Mouse (Mus musculus) myocyte (in vitro differentiated cells): Measurements from ENCODE around the gene Ubxn11. TPM values are rescaled to one million over a fixed set of nuclear protein-coding genes. Genes with fewer than 3 reads are reported as not detected.
"Not testable (repeated sequence)": the region's sequence is repeated elsewhere in the genome, so short reads cannot be mapped to it uniquely, and the experiment has no call there.

Source experiments
- H3K27me3 ChIP-seq: one replicate; pipeline ENCODE4 v1.6.1; 2011; ENCODE audit not compliant: control insufficient read depth, insufficient read depth, insufficient read length
- H3K36me3 ChIP-seq: one replicate; pipeline ENCODE4 v1.6.1; 2011; ENCODE audit not compliant: control insufficient read depth, insufficient read depth
- H3K4me2 ChIP-seq: one replicate; pipeline ENCODE4 v1.6.1; 2011; ENCODE audit warnings: low read depth, control low read depth
- H3K4me3 ChIP-seq: one replicate; pipeline ENCODE4 v1.5.1; 2011; ENCODE audit warnings: mild to moderate bottlenecking, control low read depth, moderate library complexity
- H3K79me2 ChIP-seq: one replicate; pipeline ENCODE4 v1.6.1; 2011; ENCODE audit not compliant: control insufficient read depth, insufficient read depth
- H3ac ChIP-seq: one replicate; pipeline ENCODE4 v1.6.1; 2011; ENCODE audit not compliant: control insufficient read depth, insufficient read length
- CEBPB ChIP-seq: IDR thresholded peaks from 2 replicates; pipeline ENCODE4 v1.6.1; 2011; ENCODE audit warnings: mild to moderate bottlenecking, moderate library complexity; ENCODE audit not compliant: poor library complexity, insufficient read depth, severe bottlenecking
- E2F4 ChIP-seq: IDR thresholded peaks from one replicate; pipeline ENCODE4 v1.6.1; 2011; ENCODE audit warnings: mild to moderate bottlenecking, control low read depth, moderate library complexity; ENCODE audit not compliant: insufficient read depth
- MAX ChIP-seq: IDR thresholded peaks from one replicate; pipeline ENCODE4 v1.6.1; 2011; ENCODE audit warnings: low read depth, mild to moderate bottlenecking, control low read depth
- MYOD1 ChIP-seq, 3 experiments: IDR thresholded peaks; one replicate each; pipeline ENCODE4 v1.6.1; 2011; ENCODE audit warnings: control low read depth in 2 of 3, low read depth in 2 of 3, mild to moderate bottlenecking in 2 of 3, moderate library complexity in 1 of 3; ENCODE audit not compliant: insufficient read length in 2 of 3, control insufficient read depth in 1 of 3
- MYOG ChIP-seq, 3 experiments: IDR thresholded peaks; one replicate each; pipeline ENCODE4 v1.6.1; 2011; ENCODE audit warnings: control low read depth in 2 of 3, low read depth in 2 of 3, mild to moderate bottlenecking in 2 of 3; ENCODE audit not compliant: insufficient read length in 2 of 3, control insufficient read depth in 1 of 3, insufficient read depth in 1 of 3
- POLR2A ChIP-seq: IDR thresholded peaks from one replicate; pipeline ENCODE4 v1.6.1; 2011; ENCODE audit warnings: low read depth, mild to moderate bottlenecking, control low read depth, moderate library complexity; ENCODE audit not compliant: insufficient read length
- POLR2AphosphoS2 ChIP-seq: IDR thresholded peaks from one replicate; pipeline ENCODE4 v1.6.1; 2011; ENCODE audit warnings: low read depth, control low read depth; ENCODE audit not compliant: insufficient read length
- REST ChIP-seq: IDR thresholded peaks from one replicate; pipeline ENCODE4 v1.6.1; 2011; ENCODE audit warnings: mild to moderate bottlenecking, control low read depth, moderate library complexity; ENCODE audit not compliant: insufficient read depth, insufficient read length
- SRF ChIP-seq: IDR thresholded peaks from one replicate; pipeline ENCODE4 v1.6.1; 2011; ENCODE audit warnings: low read depth; ENCODE audit not compliant: control insufficient read depth, insufficient read length
- TCF12 ChIP-seq: IDR thresholded peaks from one replicate; pipeline ENCODE4 v1.6.1; 2011; ENCODE audit warnings: mild to moderate bottlenecking, control low read depth; ENCODE audit not compliant: poor library complexity, insufficient read depth, severe bottlenecking
- TCF3 ChIP-seq: IDR thresholded peaks from one replicate; pipeline ENCODE4 v1.6.1; 2011; ENCODE audit warnings: low read depth, control low read depth; ENCODE audit not compliant: insufficient read length
- USF1 ChIP-seq: IDR thresholded peaks from one replicate; pipeline ENCODE4 v1.6.1; 2011; ENCODE audit warnings: low read depth, mild to moderate bottlenecking, control low read depth, moderate library complexity
- polyA plus RNA-seq: library from polyadenylated mRNA; unstranded; fragments of >200 nt; fragmentation: generic; extraction: Trizol; gene quantifications from one replicate; pipeline ENCODE4 v1.2.1, GENCODE M21; 2012; ENCODE audit warnings: missing spikeins

Ubxn11 gene
- polyA plus RNA-seq, 1 experiment = 1.5 TPM

GRCm38 (mm10) chr4:134138857-134139256 is 36.5 kb downstream of the Ubxn11 start:
- H3K27me3 ChIP-seq = no peaks in the 10 kb centered on the region
- no peak for TF ChIP-seq MYOG (IDR thresholded peaks at IDR 0.05; ENCODE audit: control insufficient read depth in 1 of 3, insufficient read depth in 1 of 3, insufficient read length in 2 of 3, low read depth in 2 of 3)
- no peak for TF ChIP-seq USF1
- no peak for TF ChIP-seq E2F4
- no peak for TF ChIP-seq MAX
- TF ChIP-seq CEBPB = no peak
- no peak for TF ChIP-seq REST
- TF ChIP-seq POLR2AphosphoS2 = no peak
- peaks cover 9% of the 10 kb centered on the region for H3K36me3 ChIP-seq
- H3ac ChIP-seq = no peak overlapping the region
- H3K4me3 ChIP-seq = no peak overlapping the region
- no peaks in the 10 kb centered on the region for H3K79me2 ChIP-seq
- no peak overlapping the region for H3K4me2 ChIP-seq

- H3K79me2 ChIP-seq, H3K4me2 ChIP-seq, H3ac ChIP-seq, H3K27me3 ChIP-seq, H3K4me3 ChIP-seq, H3K36me3 ChIP-seq: not testable (repeated sequence)
Observed at GRCm38 (mm10) chr4:134144297-134144696, 41.9 kb downstream of the Ubxn11 start.

- H3ac ChIP-seq = no peak overlapping the region
- no peak overlapping the region for H3K4me2 ChIP-seq
- no peak for TF ChIP-seq MYOD1 (IDR thresholded peaks at IDR 0.05; ENCODE audit: control insufficient read depth in 1 of 3, insufficient read length in 2 of 3, low read depth in 2 of 3)
- TF ChIP-seq SRF = no peak
- TF ChIP-seq MYOG (IDR thresholded peaks at IDR 0.05; ENCODE audit: control insufficient read depth in 1 of 3, insufficient read depth in 1 of 3, insufficient read length in 2 of 3, low read depth in 2 of 3) = no peak
- no peak for TF ChIP-seq POLR2AphosphoS2
- TF ChIP-seq TCF12 = no peak
- TF ChIP-seq USF1 = no peak
- no peak for TF ChIP-seq MAX
- no peak for TF ChIP-seq E2F4
- no peak for TF ChIP-seq REST
- TF ChIP-seq TCF3 = no peak
- peaks cover 9% of the 10 kb centered on the region for H3K36me3 ChIP-seq
- H3K27me3 ChIP-seq = no peaks in the 10 kb centered on the region
- no peaks in the 10 kb centered on the region for H3K79me2 ChIP-seq
- no peak overlapping the region for H3K4me3 ChIP-seq
Observed at GRCm38 (mm10) chr4:134149389-134149788, 47.0 kb downstream of the Ubxn11 start.

GRCm38 (mm10) chr4:134152112-134152511 is 49.7 kb downstream of the Ubxn11 start:
- peaks cover 7% of the 10 kb centered on the region for H3K36me3 ChIP-seq

GRCm38 (mm10) chr4:134153656-134154055 is 51.3 kb downstream of the Ubxn11 start:
- TF ChIP-seq POLR2A = no peak
- no peak for TF ChIP-seq POLR2AphosphoS2
- no peak for TF ChIP-seq SRF
- no peak for TF ChIP-seq MAX
- TF ChIP-seq MYOG (IDR thresholded peaks at IDR 0.05; ENCODE audit: control insufficient read depth in 1 of 3, insufficient read depth in 1 of 3, insufficient read length in 2 of 3, low read depth in 2 of 3) = no peak
- no peak for TF ChIP-seq MYOD1 (IDR thresholded peaks at IDR 0.05; ENCODE audit: control insufficient read depth in 1 of 3, insufficient read length in 2 of 3, low read depth in 2 of 3)
- TF ChIP-seq REST = no peak
- no peak for TF ChIP-seq E2F4
- no peak for TF ChIP-seq CEBPB
- TF ChIP-seq TCF12 = no peak
- TF ChIP-seq TCF3 = no peak
- TF ChIP-seq USF1 = no peak
- Histone ChIP-seq H3K27me3 (no peaks in the 10 kb centered on the region), H3K4me2 (peak overlapping the region; percentile 13), H3ac (no peak overlapping the region), H3K79me2 (no peaks in the 10 kb centered on the region), H3K36me3 (peaks cover 6% of the 10 kb centered on the region), H3K4me3 (no peak overlapping the region)

More at GRCm38 (mm10) chr4:134152112-134152511, 49.7 kb downstream of the Ubxn11 start:
- no peaks in the 10 kb centered on the region for H3K27me3 ChIP-seq
- H3ac ChIP-seq = no peak overlapping the region
- H3K4me2 ChIP-seq = no peak overlapping the region
- H3K79me2 ChIP-seq = no peaks in the 10 kb centered on the region
- TF ChIP-seq CEBPB = no peak
- TF ChIP-seq MYOG (IDR thresholded peaks at IDR 0.05; ENCODE audit: control insufficient read depth in 1 of 3, insufficient read depth in 1 of 3, insufficient read length in 2 of 3, low read depth in 2 of 3) = no peak
- H3K4me3 ChIP-seq = no peak overlapping the region

GRCm38 (mm10) chr4:134154354-134154753 is 52.0 kb downstream of the Ubxn11 start:
- TF ChIP-seq E2F4 (no peak), MYOD1 (IDR thresholded peaks at IDR 0.05; ENCODE audit: control insufficient read depth in 1 of 3, insufficient read length in 2 of 3, low read depth in 2 of 3) (peak in 1 of 3 experiments; percentile 12)
- H3ac ChIP-seq = no peak overlapping the region
- no peaks in the 10 kb centered on the region for H3K27me3 ChIP-seq
- no peak overlapping the region for H3K4me3 ChIP-seq
- H3K4me2 ChIP-seq = peak overlapping the region; percentile 13
- H3K36me3 ChIP-seq = no peaks in the 10 kb centered on the region
- H3K79me2 ChIP-seq = no peaks in the 10 kb centered on the region
